Mouse (Mus musculus) spleen, adult 10 weeks (tissue): Measurements from ENCODE around the gene Med26. TPM values are rescaled to one million over a fixed set of nuclear protein-coding genes. Genes with fewer than 3 reads are reported as not detected.

Experiments used
- polyA plus RNA-seq: library from polyadenylated mRNA; stranded (reverse); fragments of 350-450 nt; fragmentation: Illumina TruSeq; extraction: RNeasy Lipid Tissue Mini Kit (QIAGEN cat#74804); gene quantifications from one replicate; pipeline ENCODE4 v1.2.3, GENCODE M21; 2015; ENCODE audit warnings: low replicate concordance; ENCODE audit not compliant: insufficient read depth

Med26 gene
- polyA plus RNA-seq = 4.5 TPM

GRCm38 (mm10) chr8:72547802-72548643 lies at the start of gene Med26:
Med26 (minus strand) TSS chr8:72548270.

GRCm38 (mm10) chr8:72571611-72572473 lies 23.8 kb upstream of the Med26 start, which contains the start of gene Tmem38a:
Tmem38a (plus strand) TSS chr8:72572055.

GRCm38 (mm10) chr8:72570633-72571610 lies 22.9 kb upstream of the Med26 start, which contains the start of gene Smim7:
Smim7 (minus strand) TSS chr8:72571088.

GRCm38 (mm10) chr8:72491680-72492621 lies 56.1 kb downstream of the Med26 start, which contains the start of gene Slc35e1:
Slc35e1 (minus strand) TSS chr8:72492614.

GRCm38 (mm10) chr8:72474826-72475546 lies 73.1 kb downstream of the Med26 start, which contains the start of gene Cherp:
Cherp (minus strand) TSS chr8:72475226.

Other genes starting within 250 kb of the Med26 start
- gene Gm10282, start 243.0 kb downstream of the Med26 start, polyA plus RNA-seq = 4.5 TPM
- 88.1 TPM for gene Klf2, start 229.2 kb downstream of the Med26 start, polyA plus RNA-seq
- gene Eps15l1, start 126.8 kb downstream of the Med26 start, polyA plus RNA-seq = 83.9 TPM
- gene Calr3, start 104.4 kb downstream of the Med26 start, polyA plus RNA-seq = 0.47 TPM
- 14.4 TPM for gene 1700030K09Rik, start 104.4 kb downstream of the Med26 start, polyA plus RNA-seq
- 26.0 TPM for gene Cherp, start 73.0 kb downstream of the Med26 start, polyA plus RNA-seq
- 40.6 TPM for gene Slc35e1, start 55.7 kb downstream of the Med26 start, polyA plus RNA-seq
- gene Smim7, start 22.8 kb upstream of the Med26 start, polyA plus RNA-seq = 77.6 TPM
- gene Tmem38a, start 23.8 kb upstream of the Med26 start, polyA plus RNA-seq = 3.2 TPM
- 0.15 TPM for gene Nwd1, start 98.4 kb upstream of the Med26 start, polyA plus RNA-seq
- 85.2 TPM for gene Sin3b, start 175.0 kb upstream of the Med26 start, polyA plus RNA-seq
- 5.8 TPM for gene F2rl3, start 213.6 kb upstream of the Med26 start, polyA plus RNA-seq